Mouse (Mus musculus): ENCODE measurements around the gene Klc2.

- TF ChIP-seq EP300 (IDR thresholded peaks at IDR 0.05; ENCODE audit: low read length) (no peak), ZMIZ1 (IDR thresholded peaks at IDR 0.05; ENCODE audit: low read depth, low read length) (no peak), CHD1 (IDR thresholded peaks at IDR 0.05; ENCODE audit: low read depth, low read length) (no peak), E2F4 (IDR thresholded peaks at IDR 0.05; ENCODE audit: insufficient replicate concordance, low read depth, low read length) (no peak), CTCF (conservative IDR thresholded peaks at IDR 0.05 in 1 of 2, IDR thresholded peaks at IDR 0.05 in 1 of 2; ENCODE audit: low read depth in 2 of 2, low read length in 2 of 2) (no peak), CHD2 (IDR thresholded peaks at IDR 0.05; ENCODE audit: low read length) (no peak), TCF12 (IDR thresholded peaks at IDR 0.05; ENCODE audit: low read depth, low read length) (no peak), USF1 (IDR thresholded peaks at IDR 0.05; ENCODE audit: low read depth, low read length) (no peak), UBTF (IDR thresholded peaks at IDR 0.05; ENCODE audit: low read depth, low read length) (no peak), TBP (conservative IDR thresholded peaks at IDR 0.05; ENCODE audit: low read depth, low read length) (no peak), NELFE (IDR thresholded peaks at IDR 0.05; ENCODE audit: low read depth, low read length) (no peak), ZKSCAN1 (IDR thresholded peaks at IDR 0.05; ENCODE audit: borderline replicate concordance, low read depth, low read length) (no peak), MEF2A (IDR thresholded peaks at IDR 0.05; ENCODE audit: borderline replicate concordance, low read depth, low read length) (no peak)
These were observed 29.0 kb downstream of the Klc2 start for GRCm38 (mm10) chr19:5089324-5089723.
